Mouse (Mus musculus): ENCODE data around the gene Tmem108. TPM values are rescaled to one million over a fixed set of nuclear protein-coding genes. Genes with fewer than 3 reads are reported as not detected.

Gene Tmem108
- polyA plus RNA-seq, 1 experiment from 2014 or later = 88.6 TPM

DNA sequence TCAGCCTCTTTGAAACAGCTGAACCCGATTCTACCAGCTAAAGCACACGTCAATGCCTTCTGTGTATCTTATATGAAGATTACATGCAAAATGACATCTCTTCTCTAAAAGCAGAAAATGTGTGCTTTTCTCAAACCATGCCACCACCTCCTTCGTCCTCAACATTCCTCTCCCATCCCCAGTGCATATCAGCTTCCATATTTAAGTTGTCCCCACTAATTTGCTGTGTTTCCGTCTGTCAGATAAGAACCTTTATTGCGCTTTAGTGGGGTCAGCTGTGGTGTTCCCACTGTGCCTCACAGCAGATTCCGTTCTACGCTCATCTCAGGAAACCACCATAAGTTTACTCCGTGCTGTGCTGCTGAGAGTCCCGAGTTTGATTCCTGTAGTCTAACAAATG is 1.8 kb downstream of the Tmem108 start:
- H3K36me3 ChIP-seq (ENCODE audit: control insufficient read depth, insufficient read depth) = no peaks in the 10 kb centered on the region
- H3K27me3 ChIP-seq (replicated peaks; ENCODE audit: control insufficient read depth, insufficient read depth, low read length) = 0 out of 2 replicates have a peak, but pooled peaks cover 2% of the 10 kb centered on the region
- peaks cover 41% of the 10 kb centered on the region for H3K4me1 ChIP-seq (replicated peaks; ENCODE audit: control insufficient read depth, insufficient read depth, low read length)
- ATAC-seq = no peak
- 47% methylated on average over 9 of the region's 9 CpGs for WGBS
- H3K9ac ChIP-seq (replicated peaks; ENCODE audit: low read depth, low read length) = peak overlapping the region; percentile 53
- H3K4me3 ChIP-seq (replicated peaks; ENCODE audit: low read length) = peak overlapping the region; percentile 87
- no peaks in the 10 kb centered on the region for H3K9me3 ChIP-seq (ENCODE audit: control insufficient read depth, low read length)
- H3K27ac ChIP-seq (ENCODE audit: low read length) = peak overlapping the region; percentile 77
- H3K4me2 ChIP-seq (ENCODE audit: low read length) = peak overlapping the region; percentile 80

DNA sequence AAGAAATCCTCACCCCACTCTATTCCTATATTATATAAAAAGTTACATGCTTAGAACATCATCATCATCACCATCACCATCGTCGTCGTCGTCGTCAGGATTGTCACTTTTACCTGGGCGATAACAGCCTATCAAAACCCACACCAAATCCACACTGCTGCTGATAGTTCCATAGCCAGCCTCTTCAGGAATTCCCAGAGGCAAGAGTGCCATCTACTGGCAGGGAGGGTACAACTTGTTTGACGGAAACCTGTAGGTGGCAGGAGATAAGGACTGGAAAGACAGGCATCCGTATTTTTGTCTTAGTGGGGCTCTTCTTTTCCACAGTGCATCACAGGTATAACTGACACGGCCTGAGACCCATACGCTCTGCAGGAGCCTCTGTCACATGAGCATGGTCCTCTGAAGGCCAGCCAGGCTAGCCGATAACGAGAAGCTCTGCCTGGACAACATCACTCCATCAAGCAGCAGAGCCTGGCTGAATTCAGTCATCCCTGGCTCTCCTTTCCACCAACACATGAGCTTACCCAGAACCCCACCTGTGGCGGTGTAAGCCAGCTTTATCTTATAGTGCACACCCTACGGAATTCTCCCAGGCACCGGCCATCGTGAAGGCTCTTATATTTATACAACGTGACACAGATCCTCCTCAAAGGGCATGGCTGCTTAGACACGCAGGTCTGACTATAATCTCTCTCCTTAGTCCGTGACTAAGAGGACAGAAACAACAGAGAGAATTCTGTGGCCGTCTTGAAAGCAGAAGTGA is 2.5 kb downstream of the Tmem108 start:
- 8% methylated on average over 20 of the region's 20 CpGs for WGBS
- peak; percentile 30 for ATAC-seq
- Histone ChIP-seq H3K9me3 (ENCODE audit: control insufficient read depth, low read length) (no peaks in the 10 kb centered on the region), H3K4me2 (ENCODE audit: low read length) (peak overlapping the region; percentile 80), H3K9ac (replicated peaks; ENCODE audit: low read depth, low read length) (peak overlapping the region; percentile 53), H3K27ac (ENCODE audit: low read length) (peak overlapping the region; percentile 77), H3K4me1 (replicated peaks; ENCODE audit: control insufficient read depth, insufficient read depth, low read length) (peaks cover 41% of the 10 kb centered on the region), H3K4me3 (replicated peaks; ENCODE audit: low read length) (peak overlapping the region; percentile 87), H3K36me3 (ENCODE audit: control insufficient read depth, insufficient read depth) (no peaks in the 10 kb centered on the region), H3K27me3 (replicated peaks; ENCODE audit: control insufficient read depth, insufficient read depth, low read length) (0 out of 2 replicates have a peak, but pooled peaks cover under 1% of the 10 kb centered on the region)

DNA sequence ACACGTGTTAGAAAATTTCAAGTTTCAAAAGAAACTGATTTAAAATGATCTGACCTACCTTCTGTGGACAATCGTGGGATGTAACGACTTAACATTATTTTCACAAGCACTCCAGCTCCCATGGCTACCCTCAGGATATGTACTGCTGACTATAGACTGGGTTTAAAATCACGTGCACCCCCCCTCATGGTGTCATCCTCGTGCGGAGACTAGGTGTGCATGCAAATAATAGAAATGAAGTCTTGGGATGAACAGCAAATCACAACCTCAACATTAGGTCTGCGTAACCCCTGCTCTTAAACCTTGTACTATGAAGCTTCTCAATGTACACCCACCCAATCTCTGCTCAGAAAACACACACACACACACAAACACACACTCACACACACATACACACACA is 3.4 kb downstream of the Tmem108 start:
- no peak for ATAC-seq

GRCm38 (mm10) chr9:103752618-103753017 is 9.0 kb downstream of the Tmem108 start:
- H3K36me3 ChIP-seq (ENCODE audit: control insufficient read depth, insufficient read depth) = peaks cover 3% of the 10 kb centered on the region
- H3K4me2 ChIP-seq (ENCODE audit: low read length) = no peak overlapping the region
- H3K4me3 ChIP-seq (replicated peaks; ENCODE audit: low read length) = no peak overlapping the region
- 93% methylated on average over 10 of the region's 10 CpGs for WGBS
- no peak for ATAC-seq
- no peak overlapping the region for H3K27ac ChIP-seq (ENCODE audit: low read length)
- H3K4me1 ChIP-seq (replicated peaks; ENCODE audit: control insufficient read depth, insufficient read depth, low read length) = peaks cover 26% of the 10 kb centered on the region
- H3K9ac ChIP-seq (replicated peaks; ENCODE audit: low read depth, low read length) = no peak overlapping the region
- H3K9me3 ChIP-seq (ENCODE audit: control insufficient read depth, low read length) = no peaks in the 10 kb centered on the region
- H3K27me3 ChIP-seq (replicated peaks; ENCODE audit: control insufficient read depth, insufficient read depth, low read length) = no peaks in the 10 kb centered on the region

More for the DNA sequence above, 3.4 kb downstream of the Tmem108 start:
- no peaks in the 10 kb centered on the region for H3K36me3 ChIP-seq (ENCODE audit: control insufficient read depth, insufficient read depth)
- no peaks in the 10 kb centered on the region for H3K9me3 ChIP-seq (ENCODE audit: control insufficient read depth, low read length)
- peak overlapping the region; percentile 87 for H3K4me3 ChIP-seq (replicated peaks; ENCODE audit: low read length)
- H3K27ac ChIP-seq (ENCODE audit: low read length) = no peak overlapping the region
- peak overlapping the region; percentile 80 for H3K4me2 ChIP-seq (ENCODE audit: low read length)
- H3K4me1 ChIP-seq (replicated peaks; ENCODE audit: control insufficient read depth, insufficient read depth, low read length) = peaks cover 41% of the 10 kb centered on the region
- WGBS = 75% methylated on average over 7 of the region's 7 CpGs
- H3K9ac ChIP-seq (replicated peaks; ENCODE audit: low read depth, low read length) = no peak overlapping the region
- H3K27me3 ChIP-seq (replicated peaks; ENCODE audit: control insufficient read depth, insufficient read depth, low read length) = no peaks in the 10 kb centered on the region

DNA sequence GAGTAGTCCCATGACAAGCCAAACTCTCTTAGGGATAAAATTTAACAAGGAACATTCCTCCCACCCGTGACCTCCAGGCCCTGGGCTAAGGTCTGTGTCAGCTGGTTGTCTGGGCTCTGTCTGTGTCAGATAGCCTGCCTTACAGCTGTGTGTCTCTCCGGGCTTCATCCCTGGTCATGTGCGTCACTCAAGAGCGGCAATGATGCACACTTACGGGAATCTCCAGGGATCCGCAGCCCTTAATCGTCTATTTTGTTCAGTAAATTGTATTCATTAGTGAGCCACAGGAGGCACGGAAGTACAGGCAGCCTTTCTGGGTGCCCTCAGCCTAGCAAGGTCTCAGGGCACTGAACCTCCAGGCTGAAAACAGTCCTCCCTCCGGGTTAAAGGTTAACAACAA is 10.1 kb downstream of the Tmem108 start:
- Histone ChIP-seq H3K4me2 (ENCODE audit: low read length) (no peak overlapping the region), H3K4me1 (replicated peaks; ENCODE audit: control insufficient read depth, insufficient read depth, low read length) (peaks cover 19% of the 10 kb centered on the region), H3K9me3 (ENCODE audit: control insufficient read depth, low read length) (no peaks in the 10 kb centered on the region), H3K4me3 (replicated peaks; ENCODE audit: low read length) (no peak overlapping the region), H3K9ac (replicated peaks; ENCODE audit: low read depth, low read length) (no peak overlapping the region), H3K27ac (ENCODE audit: low read length) (no peak overlapping the region), H3K27me3 (replicated peaks; ENCODE audit: control insufficient read depth, insufficient read depth, low read length) (no peaks in the 10 kb centered on the region), H3K36me3 (ENCODE audit: control insufficient read depth, insufficient read depth) (peaks cover 3% of the 10 kb centered on the region)
- ATAC-seq = no peak
- WGBS = 62% methylated on average over 9 of the region's 9 CpGs

DNA sequence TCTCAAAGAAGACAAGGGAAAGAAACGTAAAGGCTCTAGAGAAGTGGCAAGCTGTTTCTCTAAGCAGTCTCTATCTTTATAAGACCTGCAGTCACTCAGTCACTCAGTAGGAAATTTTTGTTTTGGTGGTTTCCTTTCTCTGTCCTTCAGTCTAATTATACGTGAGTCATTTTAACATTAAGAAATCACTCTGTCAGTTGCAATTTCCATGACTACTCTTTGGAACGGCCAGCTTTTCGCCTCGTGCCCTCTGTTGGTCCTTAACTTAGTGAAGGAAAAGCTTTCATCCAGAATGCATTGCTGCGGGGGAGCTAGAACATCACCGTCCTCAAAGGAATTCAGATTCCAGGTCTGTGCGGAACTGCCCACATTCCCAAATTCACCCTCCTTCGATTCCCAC is 11.1 kb downstream of the Tmem108 start:
- 84% methylated on average over 9 of the region's 9 CpGs for WGBS
- peaks cover 3% of the 10 kb centered on the region for H3K36me3 ChIP-seq (ENCODE audit: control insufficient read depth, insufficient read depth)
- no peak for ATAC-seq

DNA sequence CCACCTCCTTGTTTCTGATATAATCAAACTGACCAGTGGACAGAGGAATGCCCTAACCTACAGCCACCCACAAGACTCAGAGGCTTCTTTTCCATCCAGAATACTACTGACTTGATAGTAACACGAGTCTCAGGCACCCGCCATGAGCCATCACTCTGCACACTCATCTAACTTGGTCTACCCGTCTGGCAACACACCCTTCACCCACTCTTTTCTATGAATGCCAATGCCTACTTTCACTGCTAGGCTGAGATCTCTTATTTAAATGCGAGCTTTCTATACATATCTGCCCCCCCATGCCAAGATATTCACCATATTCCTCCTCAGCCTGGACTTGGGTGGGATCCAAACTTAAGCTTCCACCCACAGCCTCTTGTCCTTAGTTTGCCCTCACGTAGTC is 15.0 kb downstream of the Tmem108 start:
- Histone ChIP-seq H3K27me3 (replicated peaks; ENCODE audit: control insufficient read depth, insufficient read depth, low read length) (no peaks in the 10 kb centered on the region), H3K4me1 (replicated peaks; ENCODE audit: control insufficient read depth, insufficient read depth, low read length) (peaks cover 7% of the 10 kb centered on the region), H3K27ac (ENCODE audit: low read length) (no peak overlapping the region), H3K9ac (replicated peaks; ENCODE audit: low read depth, low read length) (no peak overlapping the region), H3K4me3 (replicated peaks; ENCODE audit: low read length) (no peak overlapping the region), H3K36me3 (ENCODE audit: control insufficient read depth, insufficient read depth) (peaks cover 3% of the 10 kb centered on the region; the same call in 1 of the 2 replicates), H3K4me2 (ENCODE audit: low read length) (no peak overlapping the region), H3K9me3 (ENCODE audit: control insufficient read depth, low read length) (peaks cover 2% of the 10 kb centered on the region; the same call in 1 of the 2 replicates)
- no peak for ATAC-seq
- WGBS = 94% methylated on average over 5 of the region's 5 CpGs

More for the DNA sequence above, 11.1 kb downstream of the Tmem108 start:
- Histone ChIP-seq H3K4me3 (replicated peaks; ENCODE audit: low read length) (no peak overlapping the region), H3K4me1 (replicated peaks; ENCODE audit: control insufficient read depth, insufficient read depth, low read length) (peaks cover 10% of the 10 kb centered on the region), H3K4me2 (ENCODE audit: low read length) (no peak overlapping the region), H3K27me3 (replicated peaks; ENCODE audit: control insufficient read depth, insufficient read depth, low read length) (no peaks in the 10 kb centered on the region), H3K9me3 (ENCODE audit: control insufficient read depth, low read length) (no peaks in the 10 kb centered on the region), H3K9ac (replicated peaks; ENCODE audit: low read depth, low read length) (no peak overlapping the region), H3K27ac (ENCODE audit: low read length) (no peak overlapping the region)

GRCm38 (mm10) chr9:103740145-103740544 is 21.5 kb downstream of the Tmem108 start:
- Histone ChIP-seq H3K27ac (ENCODE audit: low read length) (no peak overlapping the region), H3K4me2 (ENCODE audit: low read length) (no peak overlapping the region), H3K9ac (replicated peaks; ENCODE audit: low read depth, low read length) (no peak overlapping the region), H3K4me1 (replicated peaks; ENCODE audit: control insufficient read depth, insufficient read depth, low read length) (peaks cover 21% of the 10 kb centered on the region), H3K27me3 (replicated peaks; ENCODE audit: control insufficient read depth, insufficient read depth, low read length) (no peaks in the 10 kb centered on the region), H3K36me3 (ENCODE audit: control insufficient read depth, insufficient read depth) (no peaks in the 10 kb centered on the region), H3K4me3 (replicated peaks; ENCODE audit: low read length) (no peak overlapping the region), H3K9me3 (ENCODE audit: control insufficient read depth, low read length) (peaks cover 2% of the 10 kb centered on the region; the same call in 1 of the 2 replicates)
- ATAC-seq = no peak
- WGBS = 50% methylated on average over 12 of the region's 12 CpGs

- no peak overlapping the region for H3K4me3 ChIP-seq (replicated peaks; ENCODE audit: low read length)
Observed at GRCm38 (mm10) chr9:103739062-103739461, 22.6 kb downstream of the Tmem108 start.

More at GRCm38 (mm10) chr9:103739062-103739461, 22.6 kb downstream of the Tmem108 start:
- Histone ChIP-seq H3K36me3 (ENCODE audit: control insufficient read depth, insufficient read depth) (no peaks in the 10 kb centered on the region), H3K27ac (ENCODE audit: low read length) (peak overlapping the region; percentile 42; the same call in 1 of the 2 replicates), H3K4me2 (ENCODE audit: low read length) (no peak overlapping the region), H3K9me3 (ENCODE audit: control insufficient read depth, low read length) (no peaks in the 10 kb centered on the region), H3K4me1 (replicated peaks; ENCODE audit: control insufficient read depth, insufficient read depth, low read length) (peaks cover 21% of the 10 kb centered on the region), H3K27me3 (replicated peaks; ENCODE audit: control insufficient read depth, insufficient read depth, low read length) (no peaks in the 10 kb centered on the region), H3K9ac (replicated peaks; ENCODE audit: low read depth, low read length) (no peak overlapping the region)
- 73% methylated on average over 4 of the region's 4 CpGs for WGBS
- ATAC-seq = no peak

All from forebrain, embryonic 16.5 days (tissue).